Mouse (Mus musculus): Measurements from ENCODE around the gene Nt5c. TPM values are rescaled to one million over a fixed set of nuclear protein-coding genes. Genes with fewer than 3 reads are reported as not detected.
A peak's percentile ranks its signal among the peaks of the same experiment; 100 is the strongest.

The Nt5c gene
- polyA plus RNA-seq, 1 experiment from 2014 or later, result 76.3 TPM

GRCm38 (mm10) chr11:115492387-115492786 lies 725 bp upstream of the Nt5c start:
- ATAC-seq (ENCODE audit: low FRiP score, low TSS enrichment), result no peak
- Histone ChIP-seq H3K27ac (ENCODE audit: low read depth, low read length) (no peak overlapping the region), H3K9me3 (ENCODE audit: control insufficient read depth, low read length) (no peaks in the 10 kb centered on the region), H3K27me3 (ENCODE audit: control insufficient read depth, insufficient read depth, low read length) (no peaks in the 10 kb centered on the region), H3K4me2 (replicated peaks; ENCODE audit: low read depth, low read length) (peak overlapping the region; percentile 87), H3K36me3 (ENCODE audit: control insufficient read depth, insufficient read depth, low read length) (peaks cover 8% of the 10 kb centered on the region; the same call in 1 of the 2 replicates), H3K4me3 (ENCODE audit: low read length) (peak overlapping the region; percentile 69), H3K9ac (ENCODE audit: low read depth, low read length) (peak overlapping the region; percentile 70; the same call in 1 of the 2 replicates), H3K4me1 (ENCODE audit: control insufficient read depth, insufficient read depth, low read length) (peaks cover 9% of the 10 kb centered on the region; the same call in 1 of the 2 replicates)
- 39% methylated on average over 6 of the region's 6 CpGs for WGBS

- WGBS, result 21% methylated on average over 25 of the region's 25 CpGs
- Histone ChIP-seq H3K4me1 (ENCODE audit: control insufficient read depth, insufficient read depth, low read length) (peaks cover 9% of the 10 kb centered on the region; the same call in 1 of the 2 replicates), H3K36me3 (ENCODE audit: control insufficient read depth, insufficient read depth, low read length) (peaks cover 2% of the 10 kb centered on the region; the same call in 1 of the 2 replicates), H3K27me3 (ENCODE audit: control insufficient read depth, insufficient read depth, low read length) (no peaks in the 10 kb centered on the region), H3K9ac (ENCODE audit: low read depth, low read length) (peak overlapping the region; percentile 70), H3K27ac (ENCODE audit: low read depth, low read length) (no peak overlapping the region), H3K4me3 (ENCODE audit: low read length) (peak overlapping the region; percentile 69), H3K4me2 (replicated peaks; ENCODE audit: low read depth, low read length) (peak overlapping the region; percentile 87), H3K9me3 (ENCODE audit: control insufficient read depth, low read length) (no peaks in the 10 kb centered on the region)
- peak; percentile 46 for ATAC-seq (ENCODE audit: low FRiP score, low TSS enrichment)
These were observed 964 bp downstream of the Nt5c start for GRCm38 (mm10) chr11:115490441-115491355.

- Histone ChIP-seq H3K9me3 (ENCODE audit: control insufficient read depth, low read length) (no peaks in the 10 kb centered on the region), H3K36me3 (ENCODE audit: control insufficient read depth, insufficient read depth, low read length) (peaks cover 2% of the 10 kb centered on the region; the same call in 1 of the 2 replicates)
These were observed 3.0 kb downstream of the Nt5c start for GRCm38 (mm10) chr11:115488551-115489104.

GRCm38 (mm10) chr11:115485155-115485554 lies 6.5 kb downstream of the Nt5c start:
- Histone ChIP-seq H3K4me1 (ENCODE audit: control insufficient read depth, insufficient read depth, low read length) (no peaks in the 10 kb centered on the region), H3K4me2 (replicated peaks; ENCODE audit: low read depth, low read length) (no peak overlapping the region), H3K9me3 (ENCODE audit: control insufficient read depth, low read length) (no peaks in the 10 kb centered on the region), H3K9ac (ENCODE audit: low read depth, low read length) (no peak overlapping the region), H3K27ac (ENCODE audit: low read depth, low read length) (no peak overlapping the region), H3K27me3 (ENCODE audit: control insufficient read depth, insufficient read depth, low read length) (no peaks in the 10 kb centered on the region), H3K36me3 (ENCODE audit: control insufficient read depth, insufficient read depth, low read length) (peaks cover 2% of the 10 kb centered on the region; the same call in 1 of the 2 replicates), H3K4me3 (ENCODE audit: low read length) (no peak overlapping the region)
- 56% methylated on average over 12 of the region's 12 CpGs for WGBS
- ATAC-seq (ENCODE audit: low FRiP score, low TSS enrichment), result peak; percentile 74

More at GRCm38 (mm10) chr11:115488551-115489104, 3.0 kb downstream of the Nt5c start:
- no peaks in the 10 kb centered on the region for H3K27me3 ChIP-seq (ENCODE audit: control insufficient read depth, insufficient read depth, low read length)
- WGBS, result 86% methylated on average over 19 of the region's 19 CpGs
- no peak overlapping the region for H3K9ac ChIP-seq (ENCODE audit: low read depth, low read length)
- no peak overlapping the region for H3K27ac ChIP-seq (ENCODE audit: low read depth, low read length)
- no peak overlapping the region for H3K4me3 ChIP-seq (ENCODE audit: low read length)
- H3K4me2 ChIP-seq (replicated peaks; ENCODE audit: low read depth, low read length), result no peak overlapping the region
- ATAC-seq (ENCODE audit: low FRiP score, low TSS enrichment), result no peak
- H3K4me1 ChIP-seq (ENCODE audit: control insufficient read depth, insufficient read depth, low read length), result peaks cover 9% of the 10 kb centered on the region; the same call in 1 of the 2 replicates

- H3K9me3 ChIP-seq (ENCODE audit: control insufficient read depth, low read length), result no peaks in the 10 kb centered on the region
- no peak overlapping the region for H3K9ac ChIP-seq (ENCODE audit: low read depth, low read length)
- 17% methylated on average over 6 of the region's 6 CpGs for WGBS
- H3K27ac ChIP-seq (ENCODE audit: low read depth, low read length), result no peak overlapping the region
- H3K36me3 ChIP-seq (ENCODE audit: control insufficient read depth, insufficient read depth, low read length), result peaks cover 8% of the 10 kb centered on the region; the same call in 1 of the 2 replicates
- no peak overlapping the region for H3K4me2 ChIP-seq (replicated peaks; ENCODE audit: low read depth, low read length)
- ATAC-seq (ENCODE audit: low FRiP score, low TSS enrichment), result no peak
- H3K27me3 ChIP-seq (ENCODE audit: control insufficient read depth, insufficient read depth, low read length), result no peaks in the 10 kb centered on the region
- no peaks in the 10 kb centered on the region for H3K4me1 ChIP-seq (ENCODE audit: control insufficient read depth, insufficient read depth, low read length)
- no peak overlapping the region for H3K4me3 ChIP-seq (ENCODE audit: low read length)
These were observed 7.9 kb downstream of the Nt5c start for GRCm38 (mm10) chr11:115483726-115484125.

GRCm38 (mm10) chr11:115483278-115483677 lies 8.4 kb downstream of the Nt5c start:
- H3K27ac ChIP-seq (ENCODE audit: low read depth, low read length), result no peak overlapping the region
- no peaks in the 10 kb centered on the region for H3K9me3 ChIP-seq (ENCODE audit: control insufficient read depth, low read length)
- no peaks in the 10 kb centered on the region for H3K27me3 ChIP-seq (ENCODE audit: control insufficient read depth, insufficient read depth, low read length)
- H3K36me3 ChIP-seq (ENCODE audit: control insufficient read depth, insufficient read depth, low read length), result peaks cover 8% of the 10 kb centered on the region; the same call in 1 of the 2 replicates
- H3K4me3 ChIP-seq (ENCODE audit: low read length), result no peak overlapping the region
- WGBS, result 72% methylated on average over 11 of the region's 11 CpGs
- H3K4me2 ChIP-seq (replicated peaks; ENCODE audit: low read depth, low read length), result no peak overlapping the region
- no peak for ATAC-seq (ENCODE audit: low FRiP score, low TSS enrichment)
- H3K9ac ChIP-seq (ENCODE audit: low read depth, low read length), result no peak overlapping the region
- H3K4me1 ChIP-seq (ENCODE audit: control insufficient read depth, insufficient read depth, low read length), result no peaks in the 10 kb centered on the region

- no peaks in the 10 kb centered on the region for H3K9me3 ChIP-seq (ENCODE audit: control insufficient read depth, low read length)
- ATAC-seq (ENCODE audit: low FRiP score, low TSS enrichment), result no peak
These were observed 10.0 kb downstream of the Nt5c start for GRCm38 (mm10) chr11:115481553-115482259.

GRCm38 (mm10) chr11:115478296-115478938 lies 13.2 kb downstream of the Nt5c start:
- Histone ChIP-seq H3K4me3 (ENCODE audit: low read length) (no peak overlapping the region), H3K4me2 (replicated peaks; ENCODE audit: low read depth, low read length) (no peak overlapping the region), H3K9me3 (ENCODE audit: control insufficient read depth, low read length) (no peaks in the 10 kb centered on the region), H3K4me1 (ENCODE audit: control insufficient read depth, insufficient read depth, low read length) (peaks cover 22% of the 10 kb centered on the region), H3K27ac (ENCODE audit: low read depth, low read length) (no peak overlapping the region), H3K9ac (ENCODE audit: low read depth, low read length) (no peak overlapping the region), H3K27me3 (ENCODE audit: control insufficient read depth, insufficient read depth, low read length) (no peaks in the 10 kb centered on the region), H3K36me3 (ENCODE audit: control insufficient read depth, insufficient read depth, low read length) (peaks cover 8% of the 10 kb centered on the region; the same call in 1 of the 2 replicates)
- 87% methylated on average over 9 of the region's 9 CpGs for WGBS
- no peak for ATAC-seq (ENCODE audit: low FRiP score, low TSS enrichment)

More at GRCm38 (mm10) chr11:115481553-115482259, 10.0 kb downstream of the Nt5c start:
- Histone ChIP-seq H3K4me1 (ENCODE audit: control insufficient read depth, insufficient read depth, low read length) (peaks cover 3% of the 10 kb centered on the region; the same call in 1 of the 2 replicates), H3K27me3 (ENCODE audit: control insufficient read depth, insufficient read depth, low read length) (no peaks in the 10 kb centered on the region), H3K4me2 (replicated peaks; ENCODE audit: low read depth, low read length) (no peak overlapping the region), H3K9ac (ENCODE audit: low read depth, low read length) (no peak overlapping the region), H3K36me3 (ENCODE audit: control insufficient read depth, insufficient read depth, low read length) (peaks cover 8% of the 10 kb centered on the region; the same call in 1 of the 2 replicates), H3K4me3 (ENCODE audit: low read length) (no peak overlapping the region), H3K27ac (ENCODE audit: low read depth, low read length) (no peak overlapping the region)
- 75% methylated on average over 6 of the region's 6 CpGs for WGBS

Data from kidney, embryonic 14.5 days (tissue).